Mouse (Mus musculus) bone marrow, adult 2 months (tissue): ENCODE measurements around the gene Podxl2. TPM values are rescaled to one million over a fixed set of nuclear protein-coding genes. Genes with fewer than 3 reads are reported as not detected.

Experiments
- H3K27ac ChIP-seq: fragments of 200-500 bp; 2 replicates; pipeline ENCODE4 v1.5.1; 2012; ENCODE audit warnings: low read depth, mild to moderate bottlenecking, control low read depth, inconsistent platforms, low read length; ENCODE audit not compliant: control insufficient read depth, poor library complexity, insufficient read depth
- H3K4me1 ChIP-seq: fragments of 200-500 bp; 2 replicates; pipeline ENCODE4 v1.6.1; 2011; ENCODE audit warnings: low read length; ENCODE audit not compliant: control insufficient read depth, insufficient read depth
- H3K4me3 ChIP-seq: fragments of 200-500 bp; replicated peaks from 2 replicates; pipeline ENCODE3; 2011; ENCODE audit warnings: mild to moderate bottlenecking, low read depth, low read length, control low read depth; ENCODE audit not compliant: control insufficient read depth
- CTCF ChIP-seq: fragments of 200-500 bp; IDR thresholded peaks from 2 replicates; pipeline ENCODE4 v1.5.1; 2011; ENCODE audit warnings: low read length, control low read depth; ENCODE audit not compliant: control insufficient read depth, insufficient read depth
- POLR2A ChIP-seq: fragments of 200-500 bp; IDR thresholded peaks from 2 replicates; pipeline ENCODE4 v1.6.1; 2011; ENCODE audit warnings: low read depth, mild to moderate bottlenecking, control low read depth, low read length, borderline replicate concordance; ENCODE audit not compliant: control insufficient read depth
- WGBS: fragments of 180-500 bp; shearing (Covaris S2); methylation state at CpG from one replicate; pipeline ENCODE4 v1.1.7; 2018; 5-methylcytosine and 5-hydroxymethylcytosine counted together
- polyA plus RNA-seq: library from polyadenylated mRNA; stranded (reverse); fragments of >200 nt; gene quantifications from 2 replicates; pipeline ENCODE4 v1.2.4, GENCODE M21; 2011; ENCODE audit warnings: low replicate concordance; ENCODE audit not compliant: missing spikeins, insufficient read depth, insufficient read length

Gene Podxl2
- polyA plus RNA-seq, 1 experiment, result 2.5 TPM

- no peaks in the 10 kb centered on the region; the same call in 1 of the 2 replicates for H3K4me1 ChIP-seq
- WGBS, result 83% methylated on average over 7 of the region's 7 CpGs
- no peak for TF ChIP-seq POLR2A
- TF ChIP-seq CTCF, result no peak
- no peak overlapping the region for H3K27ac ChIP-seq
- peak overlapping the region; percentile 47 for H3K4me3 ChIP-seq
Measured at GRCm38 (mm10) chr6:88897246-88897645, 22.4 kb upstream of the Podxl2 start.

- H3K4me1 ChIP-seq, result no peaks in the 10 kb centered on the region; the same call in 1 of the 2 replicates
- no peak for TF ChIP-seq POLR2A
- no peak for TF ChIP-seq CTCF
- no peak overlapping the region for H3K27ac ChIP-seq
- no peak overlapping the region for H3K4me3 ChIP-seq
- WGBS, result 85% methylated on average over 6 of the region's 6 CpGs
Measured at GRCm38 (mm10) chr6:88895943-88896342, 21.1 kb upstream of the Podxl2 start.

GRCm38 (mm10) chr6:88893559-88893958, 18.7 kb upstream of the Podxl2 start:
- H3K27ac ChIP-seq, result no peak overlapping the region
- H3K4me3 ChIP-seq, result no peak overlapping the region
- H3K4me1 ChIP-seq, result no peaks in the 10 kb centered on the region
- TF ChIP-seq POLR2A (no peak), CTCF (peak; percentile 89)
- 55% methylated on average over 5 of the region's 5 CpGs for WGBS

- no peaks in the 10 kb centered on the region; the same call in 1 of the 2 replicates for H3K4me1 ChIP-seq
- H3K4me3 ChIP-seq, result no peak overlapping the region
- 90% methylated on average over 7 of the region's 7 CpGs for WGBS
- TF ChIP-seq POLR2A (no peak), CTCF (no peak)
- no peak overlapping the region for H3K27ac ChIP-seq
Measured at GRCm38 (mm10) chr6:88890832-88891231, 16.0 kb upstream of the Podxl2 start.

GRCm38 (mm10) chr6:88889410-88890042, 14.7 kb upstream of the Podxl2 start:
- TF ChIP-seq CTCF (no peak), POLR2A (no peak)
- no peak overlapping the region for H3K27ac ChIP-seq
- H3K4me1 ChIP-seq, result no peaks in the 10 kb centered on the region; the same call in 1 of the 2 replicates
- H3K4me3 ChIP-seq, result no peak overlapping the region
- WGBS, result 91% methylated on average over 13 of the region's 13 CpGs

GRCm38 (mm10) chr6:88886417-88886967, 11.6 kb upstream of the Podxl2 start:
- WGBS, result 85% methylated on average over 2 of the region's 2 CpGs
- H3K4me3 ChIP-seq, result no peak overlapping the region
- H3K27ac ChIP-seq, result no peak overlapping the region
- no peaks in the 10 kb centered on the region; the same call in 1 of the 2 replicates for H3K4me1 ChIP-seq
- TF ChIP-seq CTCF (no peak), POLR2A (no peak)

- H3K27ac ChIP-seq, result peak overlapping the region; percentile 12; the same call in 1 of the 2 replicates
- H3K4me3 ChIP-seq, result no peak overlapping the region
- 89% methylated on average over 12 of the region's 12 CpGs for WGBS
- no peaks in the 10 kb centered on the region; the same call in 1 of the 2 replicates for H3K4me1 ChIP-seq
- TF ChIP-seq POLR2A, result no peak
- no peak for TF ChIP-seq CTCF
Measured at GRCm38 (mm10) chr6:88885644-88886416, 11.0 kb upstream of the Podxl2 start.

- H3K4me3 ChIP-seq, result no peak overlapping the region
- no peak for TF ChIP-seq CTCF
- no peak for TF ChIP-seq POLR2A
- 96% methylated on average over 17 of the region's 17 CpGs for WGBS
- H3K4me1 ChIP-seq, result no peaks in the 10 kb centered on the region; the same call in 1 of the 2 replicates
- H3K27ac ChIP-seq, result no peak overlapping the region
Measured at GRCm38 (mm10) chr6:88884690-88885089, 9.8 kb upstream of the Podxl2 start.
